ENCODE assay signal across 22 mouse cellular contexts in genomic region chr4:134975929-134976308, GRCm38 (mm10). TPM values are rescaled to one million over a fixed set of nuclear protein-coding genes. Genes with fewer than 3 reads are reported as not detected.
DNase-seq lines count a peak whose midpoint lies in the region; ATAC-seq and TF ChIP-seq lines count a peak whose summit lies in the region.
"Had no signal": no experiment of that assay in that cellular context is flagged by ENCODE, and none has a peak within 500 bp of the region (broad histone marks: within the 10 kb centered on the region; RNA-seq: fewer than 3 reads in every experiment).

No protein-coding gene starts in this region.

- intact Hi-C loops in left cerebral cortex, postnatal 10 days (cut with DNase I): no loop called here

- H3K4me2 ChIP-seq in embryonic facial prominence, embryonic 12.5 days (replicated peaks): no peak overlapping the region
- H3K4me2 ChIP-seq in limb, embryonic 12.5 days: no peak overlapping the region
- H3K4me2 ChIP-seq in stomach, embryonic 15.5 days: peak overlapping the region; percentile 26; the same call in 1 of the 2 replicates
- H3K4me2 ChIP-seq: embryonic facial prominence, embryonic 15.5 days; heart, embryonic 15.5 days; hindbrain, embryonic 14.5 days; kidney, embryonic 15.5 days had no signal

- H3K9ac ChIP-seq in embryonic facial prominence, embryonic 12.5 days: no peak overlapping the region
- H3K9ac ChIP-seq in limb, embryonic 12.5 days (replicated peaks): no peak overlapping the region
- no peak overlapping the region for H3K9ac ChIP-seq in stomach, embryonic 15.5 days
- H3K9ac ChIP-seq: embryonic facial prominence, embryonic 15.5 days; heart, embryonic 15.5 days; hindbrain, embryonic 14.5 days; kidney, embryonic 15.5 days; liver, postnatal 0 days had no signal

- no peaks in the 10 kb centered on the region for H3K36me3 ChIP-seq in embryonic facial prominence, embryonic 12.5 days
- H3K36me3 ChIP-seq in embryonic facial prominence, embryonic 10.5 days (replicated peaks): no peaks in the 10 kb centered on the region
- H3K36me3 ChIP-seq in limb, embryonic 12.5 days: no peaks in the 10 kb centered on the region
- no peaks in the 10 kb centered on the region for H3K36me3 ChIP-seq in limb, embryonic 10.5 days
- no peaks in the 10 kb centered on the region for H3K36me3 ChIP-seq in stomach, embryonic 15.5 days
- no peaks in the 10 kb centered on the region for H3K36me3 ChIP-seq in hindbrain, embryonic 10.5 days
- H3K36me3 ChIP-seq: embryonic facial prominence, embryonic 15.5 days; heart, embryonic 15.5 days; kidney, embryonic 15.5 days had no signal

- ATAC-seq in embryonic facial prominence, embryonic 12.5 days (ENCODE audit: insufficient number of reproducible peaks, insufficient read depth, low FRiP score, low TSS enrichment): peak; percentile 72; the same call in 1 of the 2 replicates
- 0 out of 2 replicates have a peak, but pooled peaks have one; percentile 53 for ATAC-seq in limb, embryonic 12.5 days (ENCODE audit: insufficient number of reproducible peaks, insufficient read depth, low FRiP score, low TSS enrichment, low read depth)
- ATAC-seq in stomach, embryonic 15.5 days (ENCODE audit: insufficient read depth, low FRiP score, low read depth): peak; percentile 44; the same call in 1 of the 2 replicates
- ATAC-seq: activated CD4-positive, CD25-positive, alpha-beta regulatory T cell, adult 4 months; inflammation-experienced regulatory T-cells, adult 6 months; liver, postnatal 0 days; midbrain, embryonic 16.5 days had no signal

- no peak overlapping the region for H3K4me3 ChIP-seq in embryonic facial prominence, embryonic 12.5 days
- H3K4me3 ChIP-seq in embryonic facial prominence, embryonic 10.5 days: no peak overlapping the region
- no peak overlapping the region for H3K4me3 ChIP-seq in limb, embryonic 12.5 days (replicated peaks)
- H3K4me3 ChIP-seq in limb, embryonic 10.5 days: no peak overlapping the region
- H3K4me3 ChIP-seq in embryonic fibroblast, embryonic 13.5 days (ENCODE audit: insufficient read depth, low read length): no peak overlapping the region
- H3K4me3 ChIP-seq in stomach, embryonic 15.5 days (replicated peaks): no peak overlapping the region
- H3K4me3 ChIP-seq in hindbrain, embryonic 10.5 days: no peak overlapping the region
- H3K4me3 ChIP-seq: embryonic facial prominence, embryonic 15.5 days; heart, embryonic 15.5 days; kidney, embryonic 15.5 days had no signal

- 0 out of 2 replicates have a peak, but pooled peaks cover 3% of the 10 kb centered on the region for H3K9me3 ChIP-seq in embryonic facial prominence, embryonic 12.5 days
- H3K9me3 ChIP-seq in embryonic facial prominence, embryonic 10.5 days: no peaks in the 10 kb centered on the region
- H3K9me3 ChIP-seq in limb, embryonic 12.5 days: peaks cover 8% of the 10 kb centered on the region; the same call in 1 of the 2 replicates
- H3K9me3 ChIP-seq in limb, embryonic 10.5 days (replicated peaks): no peaks in the 10 kb centered on the region
- no peaks in the 10 kb centered on the region for H3K9me3 ChIP-seq in stomach, embryonic 15.5 days
- no peaks in the 10 kb centered on the region for H3K9me3 ChIP-seq in hindbrain, embryonic 10.5 days
- H3K9me3 ChIP-seq: heart, embryonic 15.5 days; kidney, embryonic 15.5 days had no signal

- 0 out of 2 replicates have a peak, but pooled peaks have one; percentile 20 for TF ChIP-seq CTCF in embryonic fibroblast, embryonic 13.5 days (IDR thresholded peaks at IDR 0.05; ENCODE audit: borderline replicate concordance, insufficient read depth, low read length)

- WGBS in embryonic facial prominence, embryonic 12.5 days: 84% methylated on average over 4 of the region's 4 CpGs
- 86% methylated on average over 4 of the region's 4 CpGs for WGBS in embryonic facial prominence, embryonic 10.5 days
- WGBS in limb, embryonic 12.5 days: 84% methylated on average over 4 of the region's 4 CpGs
- 87% methylated on average over 4 of the region's 4 CpGs for WGBS in limb, embryonic 10.5 days
- WGBS in stomach, embryonic 15.5 days: 85% methylated on average over 4 of the region's 4 CpGs
- 91% methylated on average over 4 of the region's 4 CpGs for WGBS in hindbrain, embryonic 10.5 days

- DNase-seq in embryonic facial prominence, embryonic 10.5 days (ENCODE audit: low spot score): no peak
- DNase-seq in limb, embryonic 10.5 days (ENCODE audit: low spot score): no peak
- DNase-seq in left cerebral cortex, postnatal 10 days (ENCODE audit: extremely low spot score in 1 of 2, low spot score in 2 of 2): no peak
- no peak for DNase-seq in hindbrain, embryonic 10.5 days (ENCODE audit: low spot score)
- DNase-seq: adrenal gland, adult 8-10 months; cerebellum, adult 11-12 months; gastrocnemius, postnatal 25 days; heart, postnatal 36 days; thymus, adult 2 months had no signal

- TF ChIP-seq POLR2A in embryonic fibroblast, embryonic 13.5 days (IDR thresholded peaks at IDR 0.05; ENCODE audit: low read depth, low read length): no peak

- H3K4me1 ChIP-seq in embryonic facial prominence, embryonic 12.5 days: peaks cover 7% of the 10 kb centered on the region; the same call in 1 of the 2 replicates
- peaks cover 25% of the 10 kb centered on the region for H3K4me1 ChIP-seq in embryonic facial prominence, embryonic 10.5 days
- peaks cover 21% of the 10 kb centered on the region; the same call in 1 of the 2 replicates for H3K4me1 ChIP-seq in limb, embryonic 12.5 days (replicated peaks)
- H3K4me1 ChIP-seq in limb, embryonic 10.5 days: peaks cover 21% of the 10 kb centered on the region
- no peaks in the 10 kb centered on the region for H3K4me1 ChIP-seq in embryonic fibroblast, embryonic 13.5 days (ENCODE audit: control insufficient read depth, insufficient read depth, low read length)
- H3K4me1 ChIP-seq in stomach, embryonic 15.5 days: no peaks in the 10 kb centered on the region
- peaks cover 25% of the 10 kb centered on the region for H3K4me1 ChIP-seq in hindbrain, embryonic 10.5 days (replicated peaks)
- H3K4me1 ChIP-seq: heart, embryonic 15.5 days; kidney, embryonic 15.5 days had no signal

- H3K27me3 ChIP-seq in embryonic facial prominence, embryonic 12.5 days: no peaks in the 10 kb centered on the region
- H3K27me3 ChIP-seq in embryonic facial prominence, embryonic 10.5 days (replicated peaks; ENCODE audit: low read depth, poor library complexity, severe bottlenecking): no peaks in the 10 kb centered on the region
- 0 out of 2 replicates have a peak, but pooled peaks cover 3% of the 10 kb centered on the region for H3K27me3 ChIP-seq in limb, embryonic 12.5 days
- no peaks in the 10 kb centered on the region for H3K27me3 ChIP-seq in limb, embryonic 10.5 days (ENCODE audit: low read depth, poor library complexity, severe bottlenecking)
- no peaks in the 10 kb centered on the region for H3K27me3 ChIP-seq in stomach, embryonic 15.5 days (replicated peaks)
- no peaks in the 10 kb centered on the region; the same call in 1 of the 2 replicates for H3K27me3 ChIP-seq in hindbrain, embryonic 10.5 days (ENCODE audit: insufficient read depth, poor library complexity, severe bottlenecking)
- H3K27me3 ChIP-seq: embryonic facial prominence, embryonic 15.5 days; kidney, embryonic 15.5 days had no signal

- H3K27ac ChIP-seq in embryonic facial prominence, embryonic 12.5 days: no peak overlapping the region
- H3K27ac ChIP-seq in embryonic facial prominence, embryonic 10.5 days (replicated peaks): no peak overlapping the region
- peak overlapping the region; percentile 67 for H3K27ac ChIP-seq in limb, embryonic 12.5 days
- no peak overlapping the region for H3K27ac ChIP-seq in limb, embryonic 10.5 days
- no peak overlapping the region for H3K27ac ChIP-seq in embryonic fibroblast, embryonic 13.5 days (ENCODE audit: insufficient read depth, low read length)
- peak overlapping the region; percentile 89 for H3K27ac ChIP-seq in stomach, embryonic 15.5 days
- H3K27ac ChIP-seq in hindbrain, embryonic 10.5 days: no peak overlapping the region
- H3K27ac ChIP-seq: heart, embryonic 15.5 days; hindbrain, embryonic 14.5 days; kidney, embryonic 15.5 days; macrophage had no signal

RNA-seq across cellular contexts. Expression of gene Syf2, which starts 45.2 kb away (rescaled TPM):
- polyA plus RNA-seq in embryonic facial prominence, embryonic 12.5 days (2016; fragmentation: Nextera tagmentation; extraction: Ambion mirVana): 75.3 and 77.2 TPM in 2 replicates
- 65.2 and 65.9 TPM in 2 replicates for polyA plus RNA-seq in embryonic facial prominence, embryonic 10.5 days (2016; fragmentation: Nextera tagmentation; extraction: Ambion mirVana)
- 72.9 and 73.8 TPM in 2 replicates for polyA plus RNA-seq in limb, embryonic 12.5 days (2016; fragmentation: Nextera tagmentation; extraction: Ambion mirVana)
- 67.3 and 67.9 TPM in 2 replicates for polyA plus RNA-seq in limb, embryonic 10.5 days (2016; fragmentation: Nextera tagmentation; extraction: Ambion mirVana)
- 46.6 and 48.8 TPM in 2 replicates for polyA plus RNA-seq in embryonic fibroblast, embryonic 13.5 days (2011; ENCODE audit: insufficient read length, low read depth, missing spikeins)
- polyA plus RNA-seq in stomach, embryonic 15.5 days (2015; fragmentation: Nextera tagmentation; extraction: Ambion mirVana): 65.2 and 70.2 TPM in 2 replicates
- 10 to 100 TPM; 34.5 to 39.6 TPM for total RNA-seq in left cerebral cortex, postnatal 10 days (2021)
- polyA plus RNA-seq in hindbrain, embryonic 10.5 days (2016; fragmentation: Nextera tagmentation; extraction: Ambion mirVana): 67.6 and 75.2 TPM in 2 replicates

RNA-seq across cellular contexts. Expression of gene Rsrp1, which starts 52.5 kb away (rescaled TPM):
- 496 and 536 TPM in 2 replicates for polyA plus RNA-seq in embryonic facial prominence, embryonic 12.5 days (2016; fragmentation: Nextera tagmentation; extraction: Ambion mirVana)
- 343 and 353 TPM in 2 replicates for polyA plus RNA-seq in embryonic facial prominence, embryonic 10.5 days (2016; fragmentation: Nextera tagmentation; extraction: Ambion mirVana)
- polyA plus RNA-seq in limb, embryonic 12.5 days (2016; fragmentation: Nextera tagmentation; extraction: Ambion mirVana): 510 and 528 TPM in 2 replicates
- polyA plus RNA-seq in limb, embryonic 10.5 days (2016; fragmentation: Nextera tagmentation; extraction: Ambion mirVana): 299 and 383 TPM in 2 replicates
- polyA plus RNA-seq in embryonic fibroblast, embryonic 13.5 days (2011; ENCODE audit: insufficient read length, low read depth, missing spikeins): 257 and 312 TPM in 2 replicates
- 500 and 512 TPM in 2 replicates for polyA plus RNA-seq in stomach, embryonic 15.5 days (2015; fragmentation: Nextera tagmentation; extraction: Ambion mirVana)
- 100 to 1,000 TPM; 256 to 271 TPM for total RNA-seq in left cerebral cortex, postnatal 10 days (2021)
- 335 and 382 TPM in 2 replicates for polyA plus RNA-seq in hindbrain, embryonic 10.5 days (2016; fragmentation: Nextera tagmentation; extraction: Ambion mirVana)

Comparison
In these comparisons a context has a peak if more than half of its experiments do, and no peak if none do; other contexts are left out.
1. H3K27ac ChIP-seq: peak in limb, embryonic 12.5 days (single experiment) and stomach, embryonic 15.5 days (single experiment); none in embryonic facial prominence, embryonic 12.5 days (single experiment), embryonic facial prominence, embryonic 10.5 days (single experiment), limb, embryonic 10.5 days (single experiment), embryonic fibroblast, embryonic 13.5 days (single experiment) and hindbrain, embryonic 10.5 days (single experiment).
2. Peak in every context shown above with its lines, with median percentiles within 50 percentile points of each other: ATAC-seq.